Mouse (Mus musculus): Measurements from ENCODE around the gene Vps50. TPM values are rescaled to one million over a fixed set of nuclear protein-coding genes. Genes with fewer than 3 reads are reported as not detected.

Vps50 gene
- 11.7 TPM for polyA plus RNA-seq (2014; fragmentation: Illumina TruSeq; extraction: RNeasy Lipid Tissue Mini Kit (QIAGEN cat#74804); ENCODE audit: insufficient read depth, low read depth, low replicate concordance)

DNA sequence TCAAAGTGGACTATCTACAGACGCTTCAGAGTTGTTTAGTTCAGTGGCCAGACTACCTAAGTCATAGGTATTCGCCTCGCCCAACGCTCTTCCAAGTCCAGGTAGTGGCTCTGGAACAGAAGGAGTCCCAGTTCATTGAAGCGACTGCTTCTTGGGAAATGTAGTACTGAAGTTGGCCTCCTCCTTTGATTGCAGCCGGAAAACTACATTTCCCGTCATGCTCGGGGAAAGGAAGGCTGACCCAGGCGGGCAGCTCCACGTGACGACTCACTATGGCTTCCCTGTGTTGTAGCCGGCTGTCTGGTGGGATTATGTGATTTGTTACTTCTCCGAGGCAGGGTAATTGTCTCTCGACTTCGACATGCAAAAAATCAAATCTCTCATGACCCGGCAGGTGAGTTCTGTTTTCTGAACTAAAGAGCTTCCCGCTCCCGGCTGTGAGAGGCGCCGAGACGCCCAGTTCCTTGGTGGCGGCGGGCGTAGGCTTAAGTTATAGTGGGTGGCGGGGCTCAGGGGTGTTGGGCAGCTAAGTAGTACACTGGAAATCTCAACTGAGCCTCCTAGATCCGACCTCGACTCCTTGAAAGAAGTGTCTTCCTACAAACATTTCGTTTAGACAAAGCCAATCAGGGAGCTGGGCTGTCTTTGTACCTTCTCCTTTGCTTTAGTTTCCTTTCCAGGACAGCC is at the start of gene Vps50, which contains the start of gene Hepacam2:
TSS of gene Vps50 (plus strand) at position 221 of the 687 bp plus-strand sequence.
TSS of gene Hepacam2 (minus strand) at position 137 of the 687 bp plus-strand sequence.

Other genes with a start within 250 kb of the Vps50 start
- 12.3 TPM for gene Samd9l, start 98.8 kb upstream of the Vps50 start, polyA plus RNA-seq (2014; fragmentation: Illumina TruSeq; extraction: RNeasy Lipid Tissue Mini Kit (QIAGEN cat#74804); ENCODE audit: insufficient read depth, low read depth, low replicate concordance)
- gene Hepacam2, start 84 bp upstream of the Vps50 start, polyA plus RNA-seq (2014; fragmentation: Illumina TruSeq; extraction: RNeasy Lipid Tissue Mini Kit (QIAGEN cat#74804); ENCODE audit: insufficient read depth, low read depth, low replicate concordance), result 3.0 TPM

All from lung, adult 10 weeks (tissue).